Mouse (Mus musculus): Measurements from ENCODE around the gene Acoxl. TPM values are rescaled to one million over a fixed set of nuclear protein-coding genes. Genes with fewer than 3 reads are reported as not detected.

Acoxl gene
- total RNA-seq, 2 experiments from 2014 or later = not detected

DNA sequence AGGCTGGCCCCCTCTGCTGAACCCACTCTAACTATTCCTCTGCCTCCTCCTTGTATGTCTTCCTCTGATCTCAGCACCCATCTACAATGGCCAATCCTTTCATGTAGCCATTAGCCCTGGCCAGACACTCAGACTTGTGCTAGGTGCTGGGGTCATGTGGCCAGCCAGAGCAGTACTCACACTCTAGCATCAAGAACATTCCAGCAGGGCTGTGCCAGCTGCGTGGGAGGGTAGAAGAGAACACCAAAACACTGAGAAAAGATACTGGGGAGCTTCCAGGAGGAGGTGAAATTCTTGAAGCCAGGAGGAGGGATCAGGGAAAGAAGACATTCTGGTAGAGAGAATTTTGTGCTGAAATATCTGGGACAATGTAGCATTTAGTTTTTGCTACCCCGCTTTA lies 226.3 kb downstream of the Acoxl start:
- no peak for DNase-seq (ENCODE audit: low spot score in 2 of 2)
- intact Hi-C loops (cut with DNase I) = no loop called here

DNA sequence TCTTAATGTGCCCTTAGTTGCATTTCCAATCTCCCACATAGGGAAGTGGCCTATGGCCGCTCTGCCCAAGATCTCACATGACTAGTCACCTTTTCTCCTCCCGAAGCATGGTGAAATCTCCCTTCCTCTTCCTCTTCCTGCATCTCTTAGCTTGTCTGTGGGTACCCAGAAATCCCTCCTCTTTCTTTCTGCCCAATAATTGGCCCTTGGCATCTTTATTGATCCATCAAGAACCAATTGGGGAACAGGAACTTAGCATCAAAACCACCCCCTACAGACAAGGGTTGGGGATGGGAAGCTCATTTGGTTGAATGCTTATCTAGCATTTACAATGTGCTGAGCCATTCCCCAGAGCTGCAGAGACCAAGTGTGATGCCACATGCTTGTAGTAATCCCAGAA lies 226.9 kb downstream of the Acoxl start:
- DNase-seq (ENCODE audit: low spot score in 2 of 2) = no peak
- intact Hi-C loops (cut with DNase I) = no loop called here

DNA sequence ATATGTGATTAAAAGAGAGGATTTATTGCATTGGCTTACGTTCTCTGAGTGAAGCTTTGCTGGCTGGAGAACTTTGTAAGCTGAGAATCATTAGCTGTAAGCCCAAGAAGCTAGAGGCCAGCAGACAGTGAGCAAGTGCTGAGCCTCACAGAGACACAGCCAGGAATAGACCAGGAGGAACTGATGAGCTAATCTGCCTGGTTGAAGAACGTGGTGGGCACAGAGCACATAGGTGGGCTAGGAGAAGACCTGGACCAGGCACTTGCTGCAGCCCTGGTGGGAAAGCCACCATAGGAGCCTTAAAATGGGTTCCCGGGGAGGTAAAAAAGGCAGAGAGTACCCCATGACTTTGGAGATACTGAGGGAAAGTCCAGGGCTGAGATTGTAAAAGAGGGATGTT lies 228.5 kb downstream of the Acoxl start:
- no peak for DNase-seq (ENCODE audit: low spot score in 2 of 2)
- intact Hi-C loops (cut with DNase I) = no loop called here

DNA sequence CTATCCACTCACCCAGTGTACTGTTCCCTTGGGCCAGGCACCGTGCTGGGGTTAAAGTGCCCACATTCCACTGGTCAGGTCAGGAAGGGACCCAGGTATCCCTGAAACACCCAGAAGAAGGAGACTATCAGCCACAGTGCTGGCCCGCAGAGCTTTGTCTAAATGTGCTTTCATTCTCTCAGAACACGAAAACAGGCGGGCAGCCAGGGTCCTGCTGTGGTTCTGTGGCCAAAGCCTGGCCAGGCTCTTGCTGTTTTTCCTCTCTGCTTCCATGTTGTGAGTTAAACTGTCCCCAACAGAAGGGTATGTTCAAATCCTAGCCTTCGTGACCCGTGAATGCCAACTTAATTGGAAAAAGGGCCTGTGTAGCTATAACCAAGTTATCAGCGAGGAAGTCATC lies 228.9 kb downstream of the Acoxl start:
- DNase-seq (ENCODE audit: low spot score in 2 of 2) = no peak
- intact Hi-C loops (cut with DNase I) = no loop called here

GRCm38 (mm10) chr2:128068176-128068575 lies 229.5 kb downstream of the Acoxl start:
- intact Hi-C loops (cut with DNase I) = no loop called here
- DNase-seq (ENCODE audit: low spot score in 2 of 2) = no peak

- intact Hi-C loops (cut with DNase I) = no loop called here
- no peak for DNase-seq (ENCODE audit: low spot score in 2 of 2)
Measured at GRCm38 (mm10) chr2:128069025-128069424, 230.3 kb downstream of the Acoxl start.

- intact Hi-C loops (cut with DNase I) = no loop called here
Measured at GRCm38 (mm10) chr2:128071791-128072190, 233.1 kb downstream of the Acoxl start.

GRCm38 (mm10) chr2:128072944-128073343 lies 234.3 kb downstream of the Acoxl start:
- DNase-seq (ENCODE audit: low spot score in 2 of 2) = no peak
- intact Hi-C loops (cut with DNase I) = no loop called here

More at GRCm38 (mm10) chr2:128071791-128072190, 233.1 kb downstream of the Acoxl start:
- no peak for DNase-seq (ENCODE audit: low spot score in 2 of 2)

DNA sequence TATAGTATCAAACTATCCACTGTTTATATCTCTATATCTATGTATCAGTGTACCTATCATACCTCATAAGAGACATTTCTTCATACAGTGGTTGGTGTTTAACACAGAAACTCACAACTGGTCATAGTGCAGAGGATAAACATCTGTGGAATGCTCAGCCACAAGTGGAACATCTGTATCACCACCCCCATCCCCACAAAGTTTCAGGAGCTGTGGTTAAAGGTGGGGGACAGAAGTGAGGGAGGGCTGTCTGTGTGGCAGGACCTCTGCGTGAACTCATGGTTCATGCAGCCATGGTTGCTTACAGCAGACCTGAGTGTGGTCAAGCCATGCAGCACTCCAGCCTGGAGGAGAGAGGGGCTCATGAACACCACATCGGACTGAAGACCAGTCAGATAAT lies 234.9 kb downstream of the Acoxl start:
- DNase-seq (ENCODE audit: low spot score in 2 of 2) = no peak
- intact Hi-C loops (cut with DNase I) = no loop called here

- DNase-seq (ENCODE audit: low spot score in 2 of 2) = no peak
- intact Hi-C loops (cut with DNase I) = no loop called here
Measured at GRCm38 (mm10) chr2:128076936-128077335, 238.3 kb downstream of the Acoxl start.

DNA sequence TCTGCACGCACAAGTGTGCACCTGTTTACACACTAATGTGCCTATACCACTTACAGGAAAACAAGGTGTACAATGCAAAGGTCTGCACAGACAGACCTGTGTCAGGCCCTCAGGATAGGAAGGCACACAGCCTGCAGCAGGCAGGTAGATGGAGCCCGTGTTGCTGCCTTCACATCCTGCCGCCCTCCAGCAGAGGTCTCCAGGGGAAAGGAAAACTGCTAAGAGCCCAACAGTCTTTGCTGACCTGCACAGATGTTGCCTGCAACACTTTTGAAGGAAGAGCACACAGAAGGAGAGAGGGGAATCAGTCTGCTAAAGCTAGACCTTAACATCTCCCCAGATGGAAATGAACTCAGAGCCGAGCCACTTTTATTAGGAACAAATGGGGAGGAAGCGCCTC lies 240.2 kb downstream of the Acoxl start:
- peak in 1 of 2 experiments; percentile 18 for DNase-seq (ENCODE audit: low spot score in 2 of 2)
- intact Hi-C loops (cut with DNase I) = no loop called here

DNA sequence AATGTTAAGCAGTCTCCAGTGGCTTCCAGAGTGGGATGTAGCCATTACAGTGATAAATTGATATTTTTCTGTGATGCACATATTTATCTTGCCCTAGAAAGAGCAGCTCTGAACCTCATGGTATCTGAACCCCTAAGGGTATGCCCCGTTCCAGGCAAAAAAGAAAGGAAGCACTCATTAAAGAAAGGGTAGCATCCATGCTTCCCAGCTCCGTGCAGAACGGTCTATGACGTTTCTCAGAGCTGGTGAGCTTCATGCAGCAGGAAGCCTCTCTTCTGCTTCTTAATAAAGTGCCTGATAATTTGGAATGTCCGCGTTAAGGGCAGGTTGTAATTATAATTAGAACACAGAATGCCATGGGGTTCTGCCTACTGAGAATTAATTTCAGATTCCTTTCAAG lies 240.6 kb downstream of the Acoxl start:
- no peak for DNase-seq (ENCODE audit: low spot score in 2 of 2)
- intact Hi-C loops (cut with DNase I) = no loop called here

DNA sequence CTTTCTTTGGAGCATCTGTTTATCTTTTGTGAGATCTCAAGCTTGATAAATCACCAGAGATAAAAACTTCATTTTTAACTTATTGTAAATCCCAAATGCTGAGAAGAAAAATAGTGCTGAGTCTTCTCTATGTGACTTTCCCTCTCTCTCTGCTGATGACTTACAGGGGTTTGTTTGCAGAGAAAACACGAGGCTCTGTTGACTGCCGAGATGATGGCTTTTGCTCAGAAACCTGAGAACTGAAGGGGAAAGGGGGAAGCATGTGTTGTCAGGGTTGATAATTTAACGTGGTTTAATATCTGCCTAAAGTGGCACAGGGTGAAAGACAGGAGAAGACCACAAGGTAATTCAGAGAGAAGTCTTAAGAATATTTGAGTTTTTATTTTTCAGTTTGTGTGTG lies 245.2 kb downstream of the Acoxl start:
- no peak for DNase-seq (ENCODE audit: low spot score in 2 of 2)
- intact Hi-C loops (cut with DNase I) = no loop called here

GRCm38 (mm10) chr2:128084607-128085006 lies 245.9 kb downstream of the Acoxl start:
- no peak for DNase-seq (ENCODE audit: low spot score in 2 of 2)
- intact Hi-C loops (cut with DNase I) = no loop called here

DNA sequence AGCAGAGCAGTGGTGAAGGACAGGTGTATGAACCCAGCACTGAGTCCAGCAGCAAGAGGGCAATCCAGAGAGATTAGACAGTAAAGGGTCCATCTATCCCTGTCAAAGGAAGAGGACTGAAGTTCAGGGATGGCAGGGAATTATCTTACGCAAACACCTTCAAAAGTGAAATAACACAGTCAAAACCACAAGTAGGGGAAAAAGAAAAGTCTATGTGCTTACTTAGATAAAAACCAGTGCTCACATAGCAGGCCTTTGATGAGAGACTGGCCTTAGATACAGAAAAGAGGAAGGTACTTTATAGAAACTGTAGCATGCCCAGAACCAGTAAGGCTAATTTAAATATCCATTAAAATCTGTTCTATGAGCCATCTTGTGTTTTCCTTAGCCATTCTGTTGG lies 246.8 kb downstream of the Acoxl start:
- no peak for DNase-seq (ENCODE audit: low spot score in 2 of 2)
- intact Hi-C loops (cut with DNase I) = no loop called here

GRCm38 (mm10) chr2:128086301-128086886 lies 247.7 kb downstream of the Acoxl start:
- peak; percentile 26 to 46 for DNase-seq (ENCODE audit: low spot score in 2 of 2)
- intact Hi-C loops (cut with DNase I) = no loop called here

GRCm38 (mm10) chr2:128086996-128087526 lies 248.4 kb downstream of the Acoxl start:
- no peak for DNase-seq (ENCODE audit: low spot score in 2 of 2)
- intact Hi-C loops (cut with DNase I) = no loop called here

DNA sequence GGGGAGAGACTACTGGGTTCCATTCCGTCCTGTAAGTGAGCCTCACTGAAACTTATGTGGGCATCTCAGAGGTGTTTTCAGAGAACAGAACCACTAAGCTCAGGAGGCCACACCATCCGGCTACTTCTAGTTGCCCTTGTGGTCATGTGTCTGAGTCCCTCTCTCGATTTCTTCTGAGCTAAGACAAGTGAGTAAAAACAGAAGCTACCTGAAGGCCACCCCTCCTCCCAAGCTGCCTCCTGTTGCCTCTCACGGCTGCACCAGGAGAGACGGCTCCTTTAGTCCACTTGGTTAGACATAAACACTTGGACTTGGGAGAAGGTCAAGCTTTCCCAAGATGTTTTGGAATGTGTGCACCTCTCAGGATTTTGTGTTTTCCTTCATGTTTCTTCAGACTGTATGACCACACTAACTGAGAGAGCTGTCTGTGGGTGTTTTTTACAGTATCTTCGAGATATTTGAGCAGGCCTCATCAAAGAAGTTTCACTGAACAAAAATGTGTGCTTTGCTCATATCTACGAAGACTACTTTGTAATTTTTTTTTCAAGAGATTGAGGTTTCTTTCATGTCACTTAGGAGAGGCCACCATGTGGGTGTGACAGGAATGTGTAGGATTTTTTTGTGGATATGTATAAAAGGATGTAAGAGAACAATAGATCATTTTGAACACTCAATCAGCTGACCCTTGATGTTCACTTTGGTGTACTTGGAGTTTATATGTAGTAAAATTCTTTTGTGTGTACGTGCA lies 249.3 kb downstream of the Acoxl start:
- intact Hi-C loops (cut with DNase I) = no loop called here

GRCm38 (mm10) chr2:128090283-128090885 lies 251.7 kb downstream of the Acoxl start:
- DNase-seq (ENCODE audit: low spot score in 2 of 2) = no peak
- intact Hi-C loops (cut with DNase I) = no loop called here

More for the DNA sequence above, 249.3 kb downstream of the Acoxl start:
- no peak for DNase-seq (ENCODE audit: low spot score in 2 of 2)

GRCm38 (mm10) chr2:128091431-128092369 lies 253.0 kb downstream of the Acoxl start:
- intact Hi-C loops (cut with DNase I) = no loop called here
- no peak for DNase-seq (ENCODE audit: low spot score in 2 of 2)
